Mouse (Mus musculus) E14TG2a.4 (cell line): Measurements from ENCODE around the gene Ift27.

Experiments used
- CTCF ChIP-seq: conservative IDR thresholded peaks from 2 replicates; pipeline ENCODE4 v1.5.1; 2014; ENCODE audit warnings: low read length
- NANOG ChIP-seq: IDR thresholded peaks from 2 replicates; pipeline ENCODE4 v1.6.1; 2014; ENCODE audit warnings: borderline replicate concordance, low read length, mixed read lengths
- POU5F1 ChIP-seq: IDR thresholded peaks from 2 replicates; pipeline ENCODE4 v1.6.1; 2014; ENCODE audit warnings: low read length, borderline replicate concordance

DNA sequence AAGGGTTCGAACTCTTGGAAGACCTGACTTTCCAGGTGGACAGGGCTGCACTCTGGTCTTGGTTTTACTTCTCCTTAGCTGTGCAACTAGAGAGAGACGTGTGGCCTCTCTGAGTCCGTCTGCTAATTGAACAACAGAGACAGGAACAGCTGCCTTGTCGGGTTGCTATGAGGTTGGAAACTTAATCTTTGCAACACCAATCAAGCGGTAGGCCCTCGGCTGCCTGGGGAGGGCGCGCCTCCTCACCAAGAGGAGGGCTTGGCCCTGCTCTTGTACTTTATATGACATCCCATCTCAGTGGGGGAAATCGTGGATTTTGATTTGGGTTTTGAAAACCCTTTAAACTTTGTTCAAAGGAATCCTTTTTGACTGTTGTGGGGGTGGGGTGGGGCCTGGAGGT lies 12.0 kb downstream of the Ift27 start:
- TF ChIP-seq CTCF = no peak
- no peak for TF ChIP-seq POU5F1
- no peak for TF ChIP-seq NANOG
